21 mouse cellular contexts compared by ENCODE assay signal in genomic region chr5:30755215-30755614, GRCm38 (mm10). TPM values are rescaled to one million over a fixed set of nuclear protein-coding genes. Genes with fewer than 3 reads are reported as not detected.
DNase-seq lines count a peak whose midpoint lies in the region; ATAC-seq lines count a peak whose summit lies in the region.
"Had no signal": no experiment of that assay in that cellular context is flagged by ENCODE, and none has a peak within 500 bp of the region (broad histone marks: within the 10 kb centered on the region; RNA-seq: fewer than 3 reads in every experiment).

No protein-coding gene starts in this region.

- ATAC-seq in frontal cortex, adult (ENCODE audit: low TSS enrichment): peak; percentile 52; the same call in 1 of the 2 replicates
- ATAC-seq: forebrain, embryonic 13.5 days; liver, postnatal 0 days; lung, postnatal 0 days had no signal

- intact Hi-C loops in left cerebral cortex, postnatal 14 days (cut with DNase I): no loop called here

- DNase-seq in frontal cortex, postnatal 14 days (ENCODE audit: low spot score in 2 of 2): no peak
- peak; percentile 35 to 41 for DNase-seq in left cerebral cortex, postnatal 14 days (ENCODE audit: low spot score in 2 of 2)
- no peak for DNase-seq in left cerebral cortex, adult 8-10 months (ENCODE audit: low spot score in 2 of 2)
- DNase-seq in right cerebral cortex, postnatal 36 days (ENCODE audit: low spot score in 2 of 2): peak; percentile 40 to 44
- DNase-seq in right cerebral cortex, postnatal 25 days: no peak
- DNase-seq in lung, postnatal 14 days: no peak
- DNase-seq: adrenal gland, postnatal 10 days; cerebellum, adult 8-10 months; cerebellum, postnatal 36 days; embryo, embryonic 11 days; gastrocnemius, postnatal 14 days; heart, adult 11 months; kidney, adult 9 months; kidney, postnatal 14 days; liver, postnatal 0 days; thymus, adult 2 months; thymus, postnatal 4 days had no signal

RNA-seq across cellular contexts. Expression of gene Dpysl5, which starts 43.9 kb away (rescaled TPM):
- total RNA-seq in left cerebral cortex, postnatal 14 days (2021): 100 to 1,000 TPM; 102 to 111 TPM
- 10 to 100 TPM; 21.3 to 28.0 (median 27.4) TPM for total RNA-seq in left cerebral cortex, adult 8-10 months (2022)
- total RNA-seq: hematopoietic stem cell, adult 5-6 weeks had no signal

RNA-seq across cellular contexts. Expression of gene Mapre3, which starts 59.2 kb away (rescaled TPM):
- 100 to 1,000 TPM; 214 to 218 TPM for total RNA-seq in left cerebral cortex, postnatal 14 days (2021)
- total RNA-seq in left cerebral cortex, adult 8-10 months (2022): 100 to 1,000 TPM; 220 to 238 (median 224) TPM

Comparison
In these comparisons a context has a peak if more than half of its experiments do, and no peak if none do; other contexts are left out.
1. DNase-seq: peak in left cerebral cortex, postnatal 14 days (2 of 2) and right cerebral cortex, postnatal 36 days (2 of 2); none in frontal cortex, postnatal 14 days (0 of 2), left cerebral cortex, adult 8-10 months (0 of 2), right cerebral cortex, postnatal 25 days (single experiment) and lung, postnatal 14 days (single experiment).